In genomic region chr2:77456602-77457001, GRCm38 (mm10) we compare ENCODE assay signal across 9 mouse cellular contexts.
A peak's percentile ranks its signal among the peaks of the same experiment; 100 is the strongest.
DNase-seq lines count a peak whose midpoint lies in the region; ATAC-seq and TF ChIP-seq lines count a peak whose summit lies in the region.
"Had no signal": no experiment of that assay in that cellular context is flagged by ENCODE, and none has a peak within 500 bp of the region (broad histone marks: within the 10 kb centered on the region; RNA-seq: fewer than 3 reads in every experiment).

No protein-coding gene starts in this region.

- H3K4me1 ChIP-seq in testis, adult 2 months (ENCODE audit: control insufficient read depth, insufficient read depth, low read length) = no peaks in the 10 kb centered on the region
- H3K4me1 ChIP-seq in forebrain, embryonic 14.5 days (ENCODE audit: control insufficient read depth, insufficient read depth, low read length) = no peaks in the 10 kb centered on the region
- H3K4me1 ChIP-seq in kidney, adult 2 months (ENCODE audit: control insufficient read depth, insufficient read depth, low read length) = no peaks in the 10 kb centered on the region
- no peaks in the 10 kb centered on the region for H3K4me1 ChIP-seq in liver, embryonic 12.5 days
- no peaks in the 10 kb centered on the region for H3K4me1 ChIP-seq in neural tube, embryonic 15.5 days
- H3K4me1 ChIP-seq: limb, embryonic 12.5 days had no signal

- 50% methylated on average over 4 of the region's 4 CpGs for WGBS in forebrain, embryonic 14.5 days
- WGBS in kidney, adult 2 months = 35% methylated on average over 4 of the region's 4 CpGs
- 35% methylated on average over 4 of the region's 4 CpGs for WGBS in liver, embryonic 12.5 days (ENCODE audit: insufficient replicate concordance)
- 43% methylated on average over 4 of the region's 4 CpGs for WGBS in neural tube, embryonic 15.5 days

- no peak overlapping the region for H3K4me2 ChIP-seq in forebrain, embryonic 14.5 days (ENCODE audit: low read length)
- no peak overlapping the region for H3K4me2 ChIP-seq in liver, embryonic 12.5 days
- no peak overlapping the region for H3K4me2 ChIP-seq in neural tube, embryonic 15.5 days
- H3K4me2 ChIP-seq: limb, embryonic 12.5 days had no signal

- H3K27me3 ChIP-seq in testis, adult 2 months (ENCODE audit: control insufficient read depth, insufficient read depth, low read length) = no peaks in the 10 kb centered on the region
- no peaks in the 10 kb centered on the region for H3K27me3 ChIP-seq in forebrain, embryonic 14.5 days (replicated peaks; ENCODE audit: control insufficient read depth, insufficient read depth, low read length)
- H3K27me3 ChIP-seq in kidney, adult 2 months (replicated peaks; ENCODE audit: control insufficient read depth, insufficient read depth, low read length) = no peaks in the 10 kb centered on the region
- H3K27me3 ChIP-seq in liver, embryonic 12.5 days (replicated peaks) = no peaks in the 10 kb centered on the region
- no peaks in the 10 kb centered on the region for H3K27me3 ChIP-seq in neural tube, embryonic 15.5 days (replicated peaks)
- H3K27me3 ChIP-seq: limb, embryonic 12.5 days had no signal

- no peak for DNase-seq in testis, postnatal 14 days (ENCODE audit: low spot score)
- DNase-seq in c-Kit-positive CD71-positive TER-119-negative erythroid progenitor cells, embryonic 14.5 days (ENCODE audit: low read depth) = peak; percentile 50
- DNase-seq in forebrain, embryonic 14.5 days (ENCODE audit: low spot score) = peak; percentile 62
- DNase-seq in kidney, adult 2 months = peak; percentile 77
- no peak for DNase-seq in thymus, adult 18-20 months

- H3K4me3 ChIP-seq in testis, adult 2 months (ENCODE audit: control insufficient read depth, low read depth, low read length) = no peak overlapping the region
- H3K4me3 ChIP-seq in forebrain, embryonic 14.5 days (ENCODE audit: low read depth, low read length) = no peak overlapping the region
- no peak overlapping the region for H3K4me3 ChIP-seq in kidney, adult 2 months (ENCODE audit: insufficient read depth, low read depth, low read length)
- no peak overlapping the region for H3K4me3 ChIP-seq in liver, embryonic 12.5 days
- no peak overlapping the region for H3K4me3 ChIP-seq in neural tube, embryonic 15.5 days (replicated peaks)
- H3K4me3 ChIP-seq: limb, embryonic 12.5 days had no signal

- H3K36me3 ChIP-seq in testis, adult 2 months (ENCODE audit: control insufficient read depth, insufficient read depth, low read length) = no peaks in the 10 kb centered on the region
- H3K36me3 ChIP-seq in forebrain, embryonic 14.5 days (ENCODE audit: control insufficient read depth, insufficient read depth, low read length) = no peaks in the 10 kb centered on the region
- H3K36me3 ChIP-seq in kidney, adult 2 months (ENCODE audit: control insufficient read depth, insufficient read depth, low read length) = no peaks in the 10 kb centered on the region
- H3K36me3 ChIP-seq in liver, embryonic 12.5 days = no peaks in the 10 kb centered on the region
- H3K36me3 ChIP-seq in neural tube, embryonic 15.5 days = no peaks in the 10 kb centered on the region
- H3K36me3 ChIP-seq: limb, embryonic 12.5 days had no signal

- TF ChIP-seq POLR2A in testis, adult 2 months (IDR thresholded peaks at IDR 0.05; ENCODE audit: control insufficient read depth, low read depth, low read length) = no peak
- TF ChIP-seq POLR2A in kidney, adult 2 months (IDR thresholded peaks at IDR 0.05; ENCODE audit: low read depth, low read length) = no peak

- H3K27ac ChIP-seq in testis, adult 2 months (ENCODE audit: control insufficient read depth, insufficient read depth, low read depth, low read length) = no peak overlapping the region
- no peak overlapping the region for H3K27ac ChIP-seq in forebrain, embryonic 14.5 days (ENCODE audit: low read depth, low read length)
- H3K27ac ChIP-seq in kidney, adult 2 months (ENCODE audit: insufficient read depth, low read depth, low read length) = no peak overlapping the region
- no peak overlapping the region for H3K27ac ChIP-seq in liver, embryonic 12.5 days
- H3K27ac ChIP-seq in neural tube, embryonic 15.5 days (replicated peaks) = no peak overlapping the region
- H3K27ac ChIP-seq: limb, embryonic 12.5 days had no signal

- H3K9ac ChIP-seq in forebrain, embryonic 14.5 days (ENCODE audit: low read length) = no peak overlapping the region
- no peak overlapping the region for H3K9ac ChIP-seq in liver, embryonic 12.5 days
- no peak overlapping the region for H3K9ac ChIP-seq in neural tube, embryonic 15.5 days (replicated peaks)
- H3K9ac ChIP-seq: limb, embryonic 12.5 days had no signal

- TF ChIP-seq CTCF in testis, adult 2 months (IDR thresholded peaks at IDR 0.05; ENCODE audit: control insufficient read depth, insufficient read depth, insufficient replicate concordance, low read depth, low read length) = peak; percentile 18; the same call in 1 of the 2 replicates
- peak; percentile 64 for TF ChIP-seq CTCF in kidney, adult 2 months (conservative IDR thresholded peaks at IDR 0.05; ENCODE audit: insufficient read depth, insufficient read length, low read depth, low read length)

- ATAC-seq in forebrain, embryonic 14.5 days = peak; percentile 58; the same call in 1 of the 2 replicates
- peak; percentile 51; the same call in 1 of the 2 replicates for ATAC-seq in liver, embryonic 12.5 days
- ATAC-seq in neural tube, embryonic 15.5 days (ENCODE audit: low FRiP score) = 0 out of 2 replicates have a peak, but pooled peaks have one; percentile 35

- no peaks in the 10 kb centered on the region for H3K9me3 ChIP-seq in forebrain, embryonic 14.5 days (replicated peaks; ENCODE audit: control insufficient read depth, low read length)
- H3K9me3 ChIP-seq in liver, embryonic 12.5 days (replicated peaks) = no peaks in the 10 kb centered on the region
- H3K9me3 ChIP-seq in neural tube, embryonic 15.5 days (replicated peaks) = no peaks in the 10 kb centered on the region
- H3K9me3 ChIP-seq: limb, embryonic 12.5 days had no signal

Comparison
In these comparisons a context has a peak if more than half of its experiments do, and no peak if none do; other contexts are left out.
1. DNase-seq: peak in c-Kit-positive CD71-positive TER-119-negative erythroid progenitor cells, embryonic 14.5 days (single experiment), forebrain, embryonic 14.5 days (single experiment) and kidney, adult 2 months (single experiment); none in testis, postnatal 14 days (single experiment) and thymus, adult 18-20 months (0 of 2).
2. Peak in every context shown above with its lines, with median percentiles within 50 percentile points of each other: ATAC-seq.